Mouse (Mus musculus): ENCODE measurements around the gene Gm20458.

- TF ChIP-seq POLR2A (IDR thresholded peaks at IDR 0.05; ENCODE audit: insufficient read depth, low read length), result no peak
- TF ChIP-seq CTCF (IDR thresholded peaks at IDR 0.05; ENCODE audit: low read depth, low read length), result no peak
Observed at GRCm38 (mm10) chr2:164516592-164516991, 55.8 kb downstream of the Gm20458 start.
